10 mouse cellular contexts compared by ENCODE assay signal in the genomic region with DNA sequence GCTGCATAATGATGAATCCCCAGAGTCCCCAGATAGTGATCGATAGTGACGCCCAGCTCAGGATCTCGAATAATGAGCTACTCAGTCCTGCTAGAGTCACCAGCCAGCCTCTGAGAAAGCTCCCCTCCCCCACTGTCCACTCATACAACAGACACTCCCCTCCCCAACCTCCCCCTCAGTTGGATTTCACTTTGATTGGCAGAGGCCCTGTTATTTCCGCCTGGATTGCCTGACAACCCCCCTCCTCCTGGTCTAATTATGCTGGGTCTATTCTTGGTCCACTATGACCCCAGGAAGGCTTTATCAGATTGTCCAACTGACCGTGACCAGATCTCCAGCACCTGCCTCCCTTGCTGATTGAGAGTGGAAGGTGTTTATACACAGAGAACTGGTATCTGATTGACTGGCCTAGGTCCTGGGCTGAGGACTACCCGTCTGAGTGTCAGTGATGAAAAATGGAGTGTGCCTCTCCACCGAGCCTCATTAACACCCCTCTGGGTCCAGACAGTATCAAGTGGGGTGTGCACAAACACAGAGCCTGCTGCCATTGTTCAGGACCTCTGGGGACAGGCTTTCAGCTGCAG. TPM values are rescaled to one million over a fixed set of nuclear protein-coding genes. Genes with fewer than 3 reads are reported as not detected.
DNase-seq lines count a peak whose midpoint lies in the region; ATAC-seq lines count a peak whose summit lies in the region.
"Had no signal": no experiment of that assay in that cellular context is flagged by ENCODE, and none has a peak within 500 bp of the region (broad histone marks: within the 10 kb centered on the region; RNA-seq: fewer than 3 reads in every experiment).

No protein-coding gene starts in this region.

- peak; percentile 81 for ATAC-seq in hindbrain, embryonic 15.5 days (ENCODE audit: low FRiP score, low read depth)
- ATAC-seq in midbrain, embryonic 12.5 days (ENCODE audit: low FRiP score, low read depth), result peak; percentile 95

- no peaks in the 10 kb centered on the region for H3K27me3 ChIP-seq in hindbrain, embryonic 15.5 days
- H3K27me3 ChIP-seq in midbrain, embryonic 12.5 days, result no peaks in the 10 kb centered on the region

- whole genome bisulfite sequencing in hindbrain, embryonic 15.5 days, result 5% methylated on average over 7 of the region's 7 CpGs
- WGBS in midbrain, embryonic 12.5 days, result 2% methylated on average over 7 of the region's 7 CpGs

- no peak overlapping the region for H3K4me3 ChIP-seq in hindbrain, embryonic 15.5 days
- H3K4me3 ChIP-seq in midbrain, embryonic 12.5 days, result no peak overlapping the region
- H3K4me3 ChIP-seq: liver, embryonic 13.5 days had no signal

- no peak overlapping the region for H3K9ac ChIP-seq in hindbrain, embryonic 15.5 days
- no peak overlapping the region for H3K9ac ChIP-seq in midbrain, embryonic 12.5 days (replicated peaks)
- H3K9ac ChIP-seq: liver, embryonic 13.5 days had no signal

- peak overlapping the region; percentile 9 for H3K27ac ChIP-seq in hindbrain, embryonic 15.5 days (replicated peaks)
- peak overlapping the region; percentile 90 for H3K27ac ChIP-seq in midbrain, embryonic 12.5 days (replicated peaks)
- H3K27ac ChIP-seq: liver, embryonic 13.5 days had no signal

- peak; percentile 85 to 87 for DNase-seq in cerebellum, postnatal 10 days
- DNase-seq in cerebellum, adult 9-11 months, result no peak
- DNase-seq in embryo, embryonic 10.5 days (ENCODE audit: low spot score), result peak; percentile 91
- DNase-seq in thymus, adult 18-20 months, result no peak
- no peak for DNase-seq in testis, postnatal 10 days (ENCODE audit: low spot score)
- no peak for DNase-seq in adrenal gland, postnatal 10 days
- DNase-seq: adrenal gland, postnatal 14 days; liver, embryonic 13.5 days had no signal

- H3K4me2 ChIP-seq in hindbrain, embryonic 15.5 days, result no peak overlapping the region
- peak overlapping the region; percentile 36 for H3K4me2 ChIP-seq in midbrain, embryonic 12.5 days (replicated peaks)
- H3K4me2 ChIP-seq: liver, embryonic 13.5 days had no signal

- no peaks in the 10 kb centered on the region for H3K9me3 ChIP-seq in hindbrain, embryonic 15.5 days
- H3K9me3 ChIP-seq in midbrain, embryonic 12.5 days, result no peaks in the 10 kb centered on the region
- H3K9me3 ChIP-seq: liver, embryonic 13.5 days had no signal

- peaks cover 27% of the 10 kb centered on the region for H3K4me1 ChIP-seq in hindbrain, embryonic 15.5 days (replicated peaks)
- peaks cover 38% of the 10 kb centered on the region for H3K4me1 ChIP-seq in midbrain, embryonic 12.5 days

- H3K36me3 ChIP-seq in hindbrain, embryonic 15.5 days, result no peaks in the 10 kb centered on the region
- H3K36me3 ChIP-seq in midbrain, embryonic 12.5 days, result no peaks in the 10 kb centered on the region
- H3K36me3 ChIP-seq: liver, embryonic 13.5 days had no signal

RNA-seq across cellular contexts. Expression of gene Abtb2, which starts 59.3 kb away (rescaled TPM):
- polyA plus RNA-seq in hindbrain, embryonic 15.5 days (2015; fragmentation: Nextera tagmentation; extraction: Ambion mirVana), result 12.5 and 13.2 TPM in 2 replicates
- polyA plus RNA-seq in midbrain, embryonic 12.5 days (2016; fragmentation: Nextera tagmentation; extraction: Ambion mirVana), result 20.4 and 20.7 TPM in 2 replicates
- total RNA-seq in adrenal gland, postnatal 10 days (2021), result 10 to 100 TPM; 10.7 to 12.3 TPM

Comparison
In these comparisons a context has a peak if more than half of its experiments do, and no peak if none do; other contexts are left out.
1. DNase-seq: peak in cerebellum, postnatal 10 days (2 of 2) and embryo, embryonic 10.5 days (single experiment); none in cerebellum, adult 9-11 months (single experiment), thymus, adult 18-20 months (0 of 2), testis, postnatal 10 days (single experiment) and adrenal gland, postnatal 10 days (single experiment).